Mouse (Mus musculus) midbrain, embryonic 16.5 days (tissue): ENCODE results near the gene Bfar. TPM values are rescaled to one million over a fixed set of nuclear protein-coding genes. Genes with fewer than 3 reads are reported as not detected.

Source experiments
- ATAC-seq: fragments of 200-750 bp; cut with Nextera tagmentation; 2 replicates; pipeline ENCODE4 v1.8.0; 2017; ENCODE audit warnings: moderate TSS enrichment
- H3K27ac ChIP-seq: fragments of 300-500 bp; sonication (generic); 2 replicates; pipeline ENCODE4 v1.5.1; 2014; ENCODE audit warnings: mild to moderate bottlenecking, low read length, mixed read lengths
- H3K27me3 ChIP-seq: fragments of 300-500 bp; sonication (generic); 2 replicates; pipeline ENCODE4 v1.6.1; 2014; ENCODE audit warnings: low read depth, low read length, mixed read lengths; ENCODE audit not compliant: control insufficient read depth, insufficient read depth
- H3K36me3 ChIP-seq: fragments of 300-500 bp; sonication (generic); 2 replicates; pipeline ENCODE4 v1.6.1; 2014; ENCODE audit warnings: mild to moderate bottlenecking, low read length, moderate library complexity, mixed read lengths; ENCODE audit not compliant: control insufficient read depth, insufficient read depth
- H3K4me1 ChIP-seq: fragments of 300-500 bp; sonication (generic); 2 replicates; pipeline ENCODE4 v1.6.1; 2014; ENCODE audit warnings: mild to moderate bottlenecking, low read length, mixed read lengths; ENCODE audit not compliant: control insufficient read depth, insufficient read depth
- H3K4me2 ChIP-seq: fragments of 300-500 bp; sonication (generic); 2 replicates; pipeline ENCODE4 v1.6.1; 2014; ENCODE audit warnings: mild to moderate bottlenecking, low read length, mixed read lengths
- H3K4me3 ChIP-seq: fragments of 300-500 bp; sonication (generic); 2 replicates; pipeline ENCODE4 v1.5.1; 2014; ENCODE audit warnings: low read depth, mild to moderate bottlenecking, low read length, moderate library complexity, mixed read lengths
- H3K9ac ChIP-seq: fragments of 300-500 bp; sonication (generic); 2 replicates; pipeline ENCODE4 v1.6.1; 2014; ENCODE audit warnings: low read depth, low read length, mixed read lengths
- H3K9me3 ChIP-seq: fragments of 300-500 bp; sonication (generic); replicated peaks from 2 replicates; pipeline ENCODE4 v1.6.1; 2014; ENCODE audit warnings: mild to moderate bottlenecking, low read length, mixed read lengths; ENCODE audit not compliant: control insufficient read depth, poor library complexity, severe bottlenecking
- WGBS: fragments of 180-500 bp; shearing (Covaris S2); extraction: QIAGEN DNeasy Blood & Tissue Kit; methylation state at CpG from one replicate; pipeline ENCODE4 v1.1.7; 2014; 5-methylcytosine and 5-hydroxymethylcytosine counted together
- polyA plus RNA-seq: library from polyadenylated mRNA; unstranded; fragments of >200 nt; fragmentation: Nextera tagmentation; extraction: Ambion mirVana; gene quantifications from 2 replicates; pipeline ENCODE4 v1.2.1, GENCODE M21; 2015

Gene Bfar
- polyA plus RNA-seq, 1 experiment from 2014 or later, result 52.7 TPM

DNA sequence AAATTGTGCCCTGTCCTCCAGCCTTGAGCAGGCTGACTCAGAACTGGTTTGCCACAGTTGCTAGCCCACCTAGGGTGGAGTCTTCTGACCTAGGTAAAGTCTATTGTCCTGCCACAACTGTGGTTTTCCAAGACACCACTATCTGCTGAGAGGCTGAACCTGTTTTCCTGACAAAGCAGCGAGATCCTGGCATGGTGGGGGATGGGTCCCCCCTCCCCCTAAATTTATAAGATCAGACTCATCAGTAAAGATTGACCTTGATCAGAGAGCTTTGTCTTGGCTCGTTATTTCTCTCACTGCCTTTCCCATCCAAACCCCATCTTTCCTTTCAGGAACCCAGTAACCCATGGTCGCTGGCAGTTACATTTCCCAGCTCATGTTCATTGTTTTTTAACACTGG is 78.3 kb downstream of the Bfar start:
- no peak for ATAC-seq
- Histone ChIP-seq H3K27me3 (no peaks in the 10 kb centered on the region), H3K4me2 (no peak overlapping the region), H3K36me3 (no peaks in the 10 kb centered on the region), H3K9ac (no peak overlapping the region), H3K9me3 (no peaks in the 10 kb centered on the region), H3K4me3 (no peak overlapping the region), H3K4me1 (no peaks in the 10 kb centered on the region), H3K27ac (no peak overlapping the region)
- 64% methylated on average over 3 of the region's 3 CpGs for WGBS

DNA sequence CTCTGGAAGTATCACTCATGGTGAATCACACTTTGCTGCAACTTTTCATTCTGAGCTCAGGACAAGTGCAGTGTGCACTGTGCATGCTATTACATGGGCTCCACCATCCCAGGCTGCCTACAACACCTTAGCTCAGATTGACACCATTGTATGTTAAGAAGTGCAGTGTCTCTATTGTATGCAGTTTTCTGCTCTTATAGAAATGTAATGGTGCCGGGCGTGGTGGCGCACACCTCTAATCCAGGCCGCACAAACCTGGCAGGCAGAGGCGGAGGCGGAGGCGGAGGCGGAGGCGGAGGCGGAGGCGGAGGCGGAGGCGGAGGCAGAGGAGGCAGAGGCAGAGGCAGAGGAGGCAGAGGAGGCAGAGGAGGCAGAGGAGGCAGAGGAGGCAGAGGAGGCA is 79.0 kb downstream of the Bfar start:
- WGBS, result 96% methylated on average over 13 of the region's 13 CpGs
- H3K4me3 ChIP-seq, result no peak overlapping the region
- no peak overlapping the region for H3K27ac ChIP-seq
- no peaks in the 10 kb centered on the region for H3K27me3 ChIP-seq
- H3K36me3 ChIP-seq, result no peaks in the 10 kb centered on the region
- H3K9ac ChIP-seq, result no peak overlapping the region
- 0 out of 2 replicates have a peak, but pooled peaks cover 2% of the 10 kb centered on the region for H3K4me1 ChIP-seq
- no peaks in the 10 kb centered on the region for H3K9me3 ChIP-seq
- H3K4me2 ChIP-seq, result no peak overlapping the region
- ATAC-seq, result no peak

Other genes with a start within 250 kb of the Bfar start
- 30.4 and 32.4 TPM in 2 replicates for gene Parn, start 3.7 kb upstream of the Bfar start, polyA plus RNA-seq
- 6.2 and 7.3 TPM in 2 replicates for gene 3110001I22Rik, start 71 bp downstream of the Bfar start, polyA plus RNA-seq
- gene Pla2g10, start 59.1 kb downstream of the Bfar start, polyA plus RNA-seq, result 0.26 TPM in 1 of 2 replicates, not detected in the other
- 88.3 and 96.1 TPM in 2 replicates for gene Rrn3, start 108.8 kb downstream of the Bfar start, polyA plus RNA-seq
- gene Ntan1, start 147.0 kb downstream of the Bfar start, polyA plus RNA-seq, result 209 and 214 TPM in 2 replicates
- gene Pdxdc1, start 231.3 kb downstream of the Bfar start, polyA plus RNA-seq, result 74.4 and 76.4 TPM in 2 replicates
- gene Mpv17l, start 231.3 kb downstream of the Bfar start, polyA plus RNA-seq, result 32.3 and 41.5 TPM in 2 replicates